Mouse (Mus musculus): ENCODE measurements around the gene Map3k5. TPM values are rescaled to one million over a fixed set of nuclear protein-coding genes. Genes with fewer than 3 reads are reported as not detected.

Gene Map3k5
- polyA plus RNA-seq, 1 experiment: 1.0 TPM

- peaks cover 4% of the 10 kb centered on the region for H3K4me1 ChIP-seq (ENCODE audit: control insufficient read depth, insufficient read depth, low read length)
- no peak overlapping the region for H3K4me3 ChIP-seq (ENCODE audit: control insufficient read depth, low read depth, low read length)
- TF ChIP-seq POLR2A (IDR thresholded peaks at IDR 0.05; ENCODE audit: control insufficient read depth, low read depth, low read length) (no peak), CTCF (IDR thresholded peaks at IDR 0.05; ENCODE audit: control insufficient read depth, insufficient read depth, insufficient replicate concordance, low read depth, low read length) (no peak)
- no peaks in the 10 kb centered on the region for H3K27me3 ChIP-seq (ENCODE audit: control insufficient read depth, insufficient read depth, low read length)
- 0 out of 2 replicates have a peak overlapping the region, but pooled peaks have one; percentile 12 for H3K27ac ChIP-seq (ENCODE audit: control insufficient read depth, insufficient read depth, low read depth, low read length)
- no peaks in the 10 kb centered on the region for H3K36me3 ChIP-seq (ENCODE audit: control insufficient read depth, insufficient read depth, low read length)
Measured at GRCm38 (mm10) chr10:20104271-20104931, 170.1 kb downstream of the Map3k5 start.

GRCm38 (mm10) chr10:20105575-20105974 lies 171.3 kb downstream of the Map3k5 start:
- H3K27ac ChIP-seq (ENCODE audit: control insufficient read depth, insufficient read depth, low read depth, low read length): no peak overlapping the region
- H3K27me3 ChIP-seq (ENCODE audit: control insufficient read depth, insufficient read depth, low read length): no peaks in the 10 kb centered on the region
- TF ChIP-seq CTCF (IDR thresholded peaks at IDR 0.05; ENCODE audit: control insufficient read depth, insufficient read depth, insufficient replicate concordance, low read depth, low read length): no peak
- no peak for TF ChIP-seq POLR2A (IDR thresholded peaks at IDR 0.05; ENCODE audit: control insufficient read depth, low read depth, low read length)
- H3K4me3 ChIP-seq (ENCODE audit: control insufficient read depth, low read depth, low read length): no peak overlapping the region
- H3K36me3 ChIP-seq (ENCODE audit: control insufficient read depth, insufficient read depth, low read length): no peaks in the 10 kb centered on the region
- peaks cover 4% of the 10 kb centered on the region for H3K4me1 ChIP-seq (ENCODE audit: control insufficient read depth, insufficient read depth, low read length)

GRCm38 (mm10) chr10:20107031-20107430 lies 172.8 kb downstream of the Map3k5 start:
- TF ChIP-seq POLR2A (IDR thresholded peaks at IDR 0.05; ENCODE audit: control insufficient read depth, low read depth, low read length) (no peak), CTCF (IDR thresholded peaks at IDR 0.05; ENCODE audit: control insufficient read depth, insufficient read depth, insufficient replicate concordance, low read depth, low read length) (no peak)
- H3K4me1 ChIP-seq (ENCODE audit: control insufficient read depth, insufficient read depth, low read length): peaks cover 4% of the 10 kb centered on the region
- no peaks in the 10 kb centered on the region for H3K36me3 ChIP-seq (ENCODE audit: control insufficient read depth, insufficient read depth, low read length)
- no peak overlapping the region for H3K27ac ChIP-seq (ENCODE audit: control insufficient read depth, insufficient read depth, low read depth, low read length)
- H3K27me3 ChIP-seq (ENCODE audit: control insufficient read depth, insufficient read depth, low read length): no peaks in the 10 kb centered on the region
- no peak overlapping the region for H3K4me3 ChIP-seq (ENCODE audit: control insufficient read depth, low read depth, low read length)

- H3K27me3 ChIP-seq (ENCODE audit: control insufficient read depth, insufficient read depth, low read length): no peaks in the 10 kb centered on the region
- no peaks in the 10 kb centered on the region for H3K36me3 ChIP-seq (ENCODE audit: control insufficient read depth, insufficient read depth, low read length)
- H3K27ac ChIP-seq (ENCODE audit: control insufficient read depth, insufficient read depth, low read depth, low read length): no peak overlapping the region
- TF ChIP-seq POLR2A (IDR thresholded peaks at IDR 0.05; ENCODE audit: control insufficient read depth, low read depth, low read length): no peak
- TF ChIP-seq CTCF (IDR thresholded peaks at IDR 0.05; ENCODE audit: control insufficient read depth, insufficient read depth, insufficient replicate concordance, low read depth, low read length): no peak
- no peak overlapping the region for H3K4me3 ChIP-seq (ENCODE audit: control insufficient read depth, low read depth, low read length)
- no peaks in the 10 kb centered on the region for H3K4me1 ChIP-seq (ENCODE audit: control insufficient read depth, insufficient read depth, low read length)
Measured at GRCm38 (mm10) chr10:20111508-20111907, 177.2 kb downstream of the Map3k5 start.

GRCm38 (mm10) chr10:20112026-20112973 lies 178.0 kb downstream of the Map3k5 start:
- Histone ChIP-seq H3K27ac (ENCODE audit: control insufficient read depth, insufficient read depth, low read depth, low read length) (no peak overlapping the region), H3K27me3 (ENCODE audit: control insufficient read depth, insufficient read depth, low read length) (no peaks in the 10 kb centered on the region), H3K36me3 (ENCODE audit: control insufficient read depth, insufficient read depth, low read length) (no peaks in the 10 kb centered on the region), H3K4me1 (ENCODE audit: control insufficient read depth, insufficient read depth, low read length) (no peaks in the 10 kb centered on the region), H3K4me3 (ENCODE audit: control insufficient read depth, low read depth, low read length) (no peak overlapping the region)
- TF ChIP-seq CTCF (IDR thresholded peaks at IDR 0.05; ENCODE audit: control insufficient read depth, insufficient read depth, insufficient replicate concordance, low read depth, low read length) (no peak), POLR2A (IDR thresholded peaks at IDR 0.05; ENCODE audit: control insufficient read depth, low read depth, low read length) (no peak)

GRCm38 (mm10) chr10:20119504-20120425 lies 185.5 kb downstream of the Map3k5 start:
- H3K36me3 ChIP-seq (ENCODE audit: control insufficient read depth, insufficient read depth, low read length): no peaks in the 10 kb centered on the region
- TF ChIP-seq POLR2A (IDR thresholded peaks at IDR 0.05; ENCODE audit: control insufficient read depth, low read depth, low read length) (no peak), CTCF (IDR thresholded peaks at IDR 0.05; ENCODE audit: control insufficient read depth, insufficient read depth, insufficient replicate concordance, low read depth, low read length) (no peak)
- H3K27ac ChIP-seq (ENCODE audit: control insufficient read depth, insufficient read depth, low read depth, low read length): no peak overlapping the region; the same call in 1 of the 2 replicates
- no peaks in the 10 kb centered on the region for H3K4me1 ChIP-seq (ENCODE audit: control insufficient read depth, insufficient read depth, low read length)
- no peak overlapping the region for H3K4me3 ChIP-seq (ENCODE audit: control insufficient read depth, low read depth, low read length)
- no peaks in the 10 kb centered on the region for H3K27me3 ChIP-seq (ENCODE audit: control insufficient read depth, insufficient read depth, low read length)

All from testis, adult 2 months (tissue).